Mouse (Mus musculus) myocyte (in vitro differentiated cells): ENCODE measurements around the gene AW551984.

Experiments
- E2F4 ChIP-seq: IDR thresholded peaks from one replicate; pipeline ENCODE4 v1.6.1; 2011; ENCODE audit warnings: mild to moderate bottlenecking, control low read depth, moderate library complexity; ENCODE audit not compliant: insufficient read depth
- MAX ChIP-seq: IDR thresholded peaks from one replicate; pipeline ENCODE4 v1.6.1; 2011; ENCODE audit warnings: low read depth, mild to moderate bottlenecking, control low read depth
- MYOD1 ChIP-seq, 3 experiments: IDR thresholded peaks; one replicate each; pipeline ENCODE4 v1.6.1; 2011; ENCODE audit warnings: control low read depth in 2 of 3, low read depth in 2 of 3, mild to moderate bottlenecking in 2 of 3, moderate library complexity in 1 of 3; ENCODE audit not compliant: insufficient read length in 2 of 3, control insufficient read depth in 1 of 3
- MYOG ChIP-seq, 3 experiments: IDR thresholded peaks; one replicate each; pipeline ENCODE4 v1.6.1; 2011; ENCODE audit warnings: control low read depth in 2 of 3, low read depth in 2 of 3, mild to moderate bottlenecking in 2 of 3; ENCODE audit not compliant: insufficient read length in 2 of 3, control insufficient read depth in 1 of 3, insufficient read depth in 1 of 3
- POLR2A ChIP-seq: IDR thresholded peaks from one replicate; pipeline ENCODE4 v1.6.1; 2011; ENCODE audit warnings: low read depth, mild to moderate bottlenecking, control low read depth, moderate library complexity; ENCODE audit not compliant: insufficient read length
- POLR2AphosphoS2 ChIP-seq: IDR thresholded peaks from one replicate; pipeline ENCODE4 v1.6.1; 2011; ENCODE audit warnings: low read depth, control low read depth; ENCODE audit not compliant: insufficient read length
- REST ChIP-seq: IDR thresholded peaks from one replicate; pipeline ENCODE4 v1.6.1; 2011; ENCODE audit warnings: mild to moderate bottlenecking, control low read depth, moderate library complexity; ENCODE audit not compliant: insufficient read depth, insufficient read length
- TCF12 ChIP-seq: IDR thresholded peaks from one replicate; pipeline ENCODE4 v1.6.1; 2011; ENCODE audit warnings: mild to moderate bottlenecking, control low read depth; ENCODE audit not compliant: poor library complexity, insufficient read depth, severe bottlenecking
- TCF3 ChIP-seq: IDR thresholded peaks from one replicate; pipeline ENCODE4 v1.6.1; 2011; ENCODE audit warnings: low read depth, control low read depth; ENCODE audit not compliant: insufficient read length
- USF1 ChIP-seq: IDR thresholded peaks from one replicate; pipeline ENCODE4 v1.6.1; 2011; ENCODE audit warnings: low read depth, mild to moderate bottlenecking, control low read depth, moderate library complexity

DNA sequence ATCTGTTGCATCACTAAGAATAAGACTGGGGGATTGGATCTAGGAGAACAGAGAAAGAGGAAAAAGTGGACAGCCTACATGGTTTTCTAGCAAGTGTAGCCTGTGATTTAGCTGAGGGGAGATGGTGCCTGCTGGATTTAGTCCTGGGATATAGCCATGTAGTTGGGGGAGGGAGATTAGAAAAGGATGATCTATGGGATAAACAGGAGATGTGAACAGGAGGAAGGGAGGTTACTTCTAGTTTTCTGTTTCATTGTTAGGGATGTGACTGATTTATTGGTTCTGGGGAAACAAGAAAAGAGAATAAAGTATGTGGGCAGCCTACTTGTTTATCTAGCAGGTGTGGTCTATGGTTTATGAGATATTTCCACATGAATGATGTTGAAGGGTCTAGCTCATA is 4.3 kb upstream of the AW551984 start:
- TF ChIP-seq POLR2A (no peak), MAX (no peak), E2F4 (no peak), USF1 (no peak), POLR2AphosphoS2 (no peak), MYOG (IDR thresholded peaks at IDR 0.05; ENCODE audit: control insufficient read depth in 1 of 3, insufficient read depth in 1 of 3, insufficient read length in 2 of 3, low read depth in 2 of 3) (no peak), MYOD1 (IDR thresholded peaks at IDR 0.05; ENCODE audit: control insufficient read depth in 1 of 3, insufficient read length in 2 of 3, low read depth in 2 of 3) (no peak), TCF3 (no peak), TCF12 (no peak), REST (no peak)
